Mouse (Mus musculus) hindbrain, embryonic 13.5 days (tissue): ENCODE results near the gene Ppp2r5b. TPM values are rescaled to one million over a fixed set of nuclear protein-coding genes. Genes with fewer than 3 reads are reported as not detected.
A peak's percentile ranks its signal among the peaks of the same experiment; 100 is the strongest.

Source experiments
- ATAC-seq: fragments of 200-750 bp; cut with Nextera tagmentation; 2 replicates; pipeline ENCODE4 v1.8.0; 2017; ENCODE audit warnings: moderate TSS enrichment; ENCODE audit not compliant: low FRiP score
- H3K27ac ChIP-seq: fragments of 300-500 bp; sonication (generic); 2 replicates; pipeline ENCODE4 v1.5.1; 2015; ENCODE audit warnings: inconsistent platforms, mild to moderate bottlenecking, moderate library complexity
- H3K27me3 ChIP-seq: fragments of 300-500 bp; sonication (generic); 2 replicates; pipeline ENCODE4 v1.6.1; 2015; ENCODE audit warnings: mild to moderate bottlenecking, inconsistent platforms
- H3K36me3 ChIP-seq: fragments of 300-500 bp; sonication (generic); 2 replicates; pipeline ENCODE4 v1.6.1; 2015; ENCODE audit warnings: mild to moderate bottlenecking, inconsistent platforms
- H3K4me1 ChIP-seq: fragments of 300-500 bp; sonication (generic); replicated peaks from 2 replicates; pipeline ENCODE4 v1.6.1; 2015; ENCODE audit warnings: inconsistent platforms
- H3K4me2 ChIP-seq: fragments of 300-500 bp; sonication (generic); 2 replicates; pipeline ENCODE4 v1.6.1; 2015; ENCODE audit warnings: inconsistent platforms, mild to moderate bottlenecking, moderate library complexity
- H3K4me3 ChIP-seq: fragments of 300-500 bp; sonication (generic); 2 replicates; pipeline ENCODE4 v1.5.1; 2015; ENCODE audit warnings: mild to moderate bottlenecking, inconsistent platforms
- H3K9ac ChIP-seq: fragments of 300-500 bp; sonication (generic); 2 replicates; pipeline ENCODE4 v1.6.1; 2015; ENCODE audit warnings: mild to moderate bottlenecking, inconsistent platforms
- H3K9me3 ChIP-seq: fragments of 300-500 bp; sonication (generic); 2 replicates; pipeline ENCODE4 v1.6.1; 2016; ENCODE audit warnings: inconsistent platforms
- WGBS: fragments of 180-500 bp; shearing (Covaris S2); methylation state at CpG from one replicate; pipeline ENCODE4 v1.1.7; 2015; 5-methylcytosine and 5-hydroxymethylcytosine counted together
- polyA plus RNA-seq: library from polyadenylated mRNA; unstranded; fragments of >200 nt; fragmentation: Nextera tagmentation; extraction: Ambion mirVana; gene quantifications from 2 replicates; pipeline ENCODE4 v1.2.1, GENCODE M21; 2015

Ppp2r5b gene
- polyA plus RNA-seq, 1 experiment from 2014 or later = 98.3 TPM

GRCm38 (mm10) chr19:6275740-6276389 lies 40.2 kb upstream of the Ppp2r5b start:
- no peak for ATAC-seq
- H3K36me3 ChIP-seq = peaks cover 12% of the 10 kb centered on the region
- peak overlapping the region; percentile 74 for H3K9ac ChIP-seq
- peak overlapping the region; percentile 81 for H3K27ac ChIP-seq
- H3K4me2 ChIP-seq = peak overlapping the region; percentile 90
- WGBS = 8% methylated on average over 15 of the region's 15 CpGs
- H3K4me3 ChIP-seq = peak overlapping the region; percentile 79
- H3K4me1 ChIP-seq = peaks cover 44% of the 10 kb centered on the region
- H3K27me3 ChIP-seq = peaks cover 6% of the 10 kb centered on the region
- no peaks in the 10 kb centered on the region for H3K9me3 ChIP-seq

- H3K9me3 ChIP-seq = no peaks in the 10 kb centered on the region
- H3K27ac ChIP-seq = no peak overlapping the region
- H3K36me3 ChIP-seq = no peaks in the 10 kb centered on the region
- H3K4me1 ChIP-seq = peaks cover 26% of the 10 kb centered on the region
- no peak overlapping the region for H3K4me2 ChIP-seq
- peaks cover 11% of the 10 kb centered on the region for H3K27me3 ChIP-seq
- no peak overlapping the region for H3K4me3 ChIP-seq
- H3K9ac ChIP-seq = 0 out of 2 replicates have a peak overlapping the region, but pooled peaks have one; percentile 14
- no peak for ATAC-seq
- WGBS = 95% methylated on average over 13 of the region's 13 CpGs
Measured at GRCm38 (mm10) chr19:6273998-6274608, 38.4 kb upstream of the Ppp2r5b start.

- Histone ChIP-seq H3K36me3 (no peaks in the 10 kb centered on the region), H3K4me2 (no peak overlapping the region), H3K27me3 (peaks cover 11% of the 10 kb centered on the region), H3K4me3 (no peak overlapping the region), H3K9ac (no peak overlapping the region), H3K4me1 (peaks cover 21% of the 10 kb centered on the region), H3K9me3 (no peaks in the 10 kb centered on the region), H3K27ac (no peak overlapping the region)
- 95% methylated on average over 4 of the region's 4 CpGs for WGBS
- no peak for ATAC-seq
Measured at GRCm38 (mm10) chr19:6273592-6273991, 37.9 kb upstream of the Ppp2r5b start.

- Histone ChIP-seq H3K9ac (no peak overlapping the region), H3K27me3 (peaks cover 12% of the 10 kb centered on the region), H3K4me3 (no peak overlapping the region), H3K4me1 (peaks cover 12% of the 10 kb centered on the region), H3K36me3 (no peaks in the 10 kb centered on the region), H3K9me3 (no peaks in the 10 kb centered on the region), H3K27ac (no peak overlapping the region), H3K4me2 (no peak overlapping the region)
- ATAC-seq = no peak
- WGBS = 85% methylated on average over 4 of the region's 4 CpGs
Measured at GRCm38 (mm10) chr19:6272738-6273137, 37.1 kb upstream of the Ppp2r5b start.

GRCm38 (mm10) chr19:6272053-6272452 lies 36.4 kb upstream of the Ppp2r5b start:
- Histone ChIP-seq H3K4me3 (no peak overlapping the region), H3K27ac (no peak overlapping the region), H3K9me3 (no peaks in the 10 kb centered on the region), H3K27me3 (peaks cover 18% of the 10 kb centered on the region), H3K4me1 (peaks cover 10% of the 10 kb centered on the region), H3K9ac (0 out of 2 replicates have a peak overlapping the region, but pooled peaks have one; percentile 29), H3K36me3 (no peaks in the 10 kb centered on the region), H3K4me2 (no peak overlapping the region)
- no peak for ATAC-seq
- 73% methylated on average over 7 of the region's 7 CpGs for WGBS

- ATAC-seq = no peak
- H3K4me2 ChIP-seq = no peak overlapping the region
- 28% methylated on average over 8 of the region's 8 CpGs for WGBS
- no peaks in the 10 kb centered on the region for H3K36me3 ChIP-seq
- H3K9ac ChIP-seq = peak overlapping the region; percentile 29; the same call in 1 of the 2 replicates
- H3K27me3 ChIP-seq = peaks cover 18% of the 10 kb centered on the region
- no peak overlapping the region for H3K27ac ChIP-seq
- no peaks in the 10 kb centered on the region for H3K9me3 ChIP-seq
- H3K4me3 ChIP-seq = no peak overlapping the region
- H3K4me1 ChIP-seq = peaks cover 10% of the 10 kb centered on the region
Measured at GRCm38 (mm10) chr19:6271206-6271605, 35.5 kb upstream of the Ppp2r5b start.

GRCm38 (mm10) chr19:6270661-6271060 lies 35.0 kb upstream of the Ppp2r5b start:
- Histone ChIP-seq H3K4me3 (no peak overlapping the region), H3K9ac (peak overlapping the region; percentile 19; the same call in 1 of the 2 replicates), H3K4me2 (no peak overlapping the region), H3K4me1 (peaks cover 5% of the 10 kb centered on the region), H3K36me3 (no peaks in the 10 kb centered on the region), H3K9me3 (no peaks in the 10 kb centered on the region), H3K27me3 (peaks cover 18% of the 10 kb centered on the region), H3K27ac (no peak overlapping the region)
- ATAC-seq = no peak
- WGBS = 66% methylated on average over 9 of the region's 9 CpGs

GRCm38 (mm10) chr19:6269798-6270475 lies 34.3 kb upstream of the Ppp2r5b start:
- ATAC-seq = no peak
- Histone ChIP-seq H3K9me3 (no peaks in the 10 kb centered on the region), H3K36me3 (no peaks in the 10 kb centered on the region), H3K4me3 (no peak overlapping the region), H3K9ac (0 out of 2 replicates have a peak overlapping the region, but pooled peaks have one; percentile 19), H3K27ac (no peak overlapping the region), H3K4me2 (no peak overlapping the region), H3K27me3 (peaks cover 18% of the 10 kb centered on the region), H3K4me1 (no peaks in the 10 kb centered on the region; the same call in 1 of the 2 replicates)
- WGBS = 89% methylated on average over 8 of the region's 8 CpGs

- no peak overlapping the region for H3K9ac ChIP-seq
- ATAC-seq = no peak
- no peaks in the 10 kb centered on the region for H3K9me3 ChIP-seq
- 85% methylated on average over 7 of the region's 7 CpGs for WGBS
- peaks cover 18% of the 10 kb centered on the region for H3K27me3 ChIP-seq
- no peak overlapping the region for H3K4me2 ChIP-seq
- no peaks in the 10 kb centered on the region for H3K36me3 ChIP-seq
- no peaks in the 10 kb centered on the region; the same call in 1 of the 2 replicates for H3K4me1 ChIP-seq
- no peak overlapping the region for H3K4me3 ChIP-seq
- H3K27ac ChIP-seq = no peak overlapping the region
Measured at GRCm38 (mm10) chr19:6268670-6269132, 33.0 kb upstream of the Ppp2r5b start.

- 18% methylated on average over 8 of the region's 8 CpGs for WGBS
- peaks cover 18% of the 10 kb centered on the region for H3K27me3 ChIP-seq
- no peaks in the 10 kb centered on the region for H3K36me3 ChIP-seq
- H3K9me3 ChIP-seq = no peaks in the 10 kb centered on the region
- H3K4me3 ChIP-seq = no peak overlapping the region
- no peak overlapping the region for H3K9ac ChIP-seq
- no peak overlapping the region for H3K27ac ChIP-seq
- ATAC-seq = peak; percentile 71
- no peak overlapping the region for H3K4me2 ChIP-seq
- H3K4me1 ChIP-seq = no peaks in the 10 kb centered on the region; the same call in 1 of the 2 replicates
Measured at GRCm38 (mm10) chr19:6268170-6268528, 32.5 kb upstream of the Ppp2r5b start.

GRCm38 (mm10) chr19:6267306-6268169 lies 31.9 kb upstream of the Ppp2r5b start:
- no peaks in the 10 kb centered on the region; the same call in 1 of the 2 replicates for H3K4me1 ChIP-seq
- H3K4me2 ChIP-seq = no peak overlapping the region
- H3K9ac ChIP-seq = 0 out of 2 replicates have a peak overlapping the region, but pooled peaks have one; percentile 13
- H3K36me3 ChIP-seq = peaks cover under 1% of the 10 kb centered on the region; the same call in 1 of the 2 replicates
- no peak overlapping the region for H3K27ac ChIP-seq
- H3K9me3 ChIP-seq = no peaks in the 10 kb centered on the region
- WGBS = 80% methylated on average over 11 of the region's 11 CpGs
- no peak overlapping the region for H3K4me3 ChIP-seq
- no peak for ATAC-seq
- peaks cover 18% of the 10 kb centered on the region for H3K27me3 ChIP-seq
